Mouse (Mus musculus) left cerebral cortex, adult 18-20 months (tissue): ENCODE results near the gene St5. TPM values are rescaled to one million over a fixed set of nuclear protein-coding genes. Genes with fewer than 3 reads are reported as not detected.

Experiments
- DNase-seq, 2 experiments: peaks; one replicate each; pipeline ENCODE4 v3.0.0; 2021 to 2022; ENCODE audit warnings: low spot score in 2 of 2, mixed read lengths in 1 of 2
- microRNA-seq, 2 experiments: library from miRNA; unstranded; fragments of <30 nt; microRNA quantifications; one replicate each; pipeline ENCODE4 v1.2.0; 2021
- total RNA-seq, 2 experiments: library from RNA; stranded (reverse); gene quantifications; 2 replicates each; pipeline ENCODE4 v1.2.3; 2021

The St5 gene
- total RNA-seq, 2 experiments from 2014 or later, result 17.8 to 21.5 TPM

GRCm38 (mm10) chr7:109507119-109507518 lies 196.3 kb downstream of the St5 start:
- DNase-seq, result no peak

DNA sequence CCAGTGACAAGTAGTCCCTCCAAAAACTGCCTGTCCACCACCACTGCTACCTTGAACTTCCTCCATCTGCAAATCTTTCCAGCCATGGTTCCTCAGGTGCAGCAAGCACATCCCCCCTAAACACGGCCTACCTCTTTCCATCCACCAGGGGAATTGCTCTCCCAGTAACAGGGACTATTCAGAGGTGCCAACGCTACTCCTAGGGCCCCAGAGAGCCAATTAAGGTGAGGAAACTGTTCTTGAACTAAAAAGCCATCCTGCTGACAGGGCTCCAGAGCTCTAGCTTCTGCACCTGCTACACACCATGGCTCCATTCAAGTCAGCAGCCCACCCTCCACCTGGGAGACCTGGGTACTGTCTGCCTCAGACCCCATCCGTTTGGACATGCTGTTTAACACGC lies 205.9 kb downstream of the St5 start:
- DNase-seq, result no peak

- peak; percentile 50 to 63 for DNase-seq
Observed at GRCm38 (mm10) chr7:109493319-109494316, 209.8 kb downstream of the St5 start.

- DNase-seq, result peak; percentile 20 to 26
Observed at GRCm38 (mm10) chr7:109492616-109493318, 210.6 kb downstream of the St5 start.

GRCm38 (mm10) chr7:109484221-109484620 lies 219.2 kb downstream of the St5 start:
- DNase-seq, result no peak

DNA sequence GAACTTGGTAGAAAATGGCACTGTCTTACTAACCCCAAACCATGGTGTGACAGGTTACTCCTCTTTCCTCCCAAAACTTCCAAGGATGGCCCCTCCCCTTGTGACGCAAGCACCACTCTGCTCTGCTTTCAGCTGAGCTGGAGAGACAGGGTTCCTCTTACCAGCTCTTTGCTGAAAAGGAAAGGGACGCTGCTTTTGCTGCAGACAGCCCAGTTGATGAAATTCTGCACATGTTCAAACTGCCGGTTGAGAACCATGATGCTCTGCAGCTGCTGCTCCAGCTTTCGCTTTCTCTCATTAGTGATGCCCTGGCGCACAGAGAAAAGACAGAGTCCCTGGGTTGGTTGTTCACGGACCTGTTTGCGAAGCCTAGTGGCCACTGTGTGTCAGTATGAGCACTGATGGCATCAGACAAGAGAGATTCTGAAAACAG lies 222.6 kb downstream of the St5 start:
- no peak for DNase-seq

DNA sequence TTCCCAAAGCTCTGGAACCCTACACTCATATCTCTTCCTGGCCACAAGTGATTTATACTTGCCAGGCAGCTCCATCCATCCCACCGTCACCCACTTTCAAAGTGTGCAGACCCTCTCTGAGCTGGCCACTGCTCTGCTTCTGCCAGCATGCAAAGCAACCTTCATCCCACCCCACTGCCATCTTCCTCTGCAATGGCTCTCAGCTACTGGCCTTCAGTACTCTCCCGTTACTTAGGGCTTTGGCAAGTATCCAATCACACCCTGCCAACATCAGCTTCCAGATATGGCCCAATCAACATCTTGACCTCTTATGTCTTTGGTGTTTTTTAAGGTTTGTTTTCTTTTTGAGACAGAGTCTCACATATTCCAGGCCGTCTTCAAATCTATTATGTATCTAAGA lies 225.5 kb downstream of the St5 start:
- DNase-seq, result no peak

Small RNA genes within 50 kb of the gene (microRNA-seq; reads per million reads assigned to microRNA genes)
- 0 to 0.42 reads per million in 2 experiments for gene Gm47284

Other genes starting within 250 kb of the St5 start
- gene Trim66, start 195.5 kb downstream of the St5 start, total RNA-seq, result 10 to 100 TPM; 21.5 TPM
- gene Rpl27a, start 184.5 kb downstream of the St5 start, total RNA-seq, result 100 to 1,000 TPM; 147 to 150 TPM
- 1 to 10 TPM; 3.6 to 6.0 TPM for gene Akip1, start 85 bp upstream of the St5 start, total RNA-seq
- gene BC051019, start 20.2 kb upstream of the St5 start, total RNA-seq, result not detected
- not detected for gene Ascl3, start 28.1 kb upstream of the St5 start, total RNA-seq
- gene Tmem9b, start 49.3 kb upstream of the St5 start, total RNA-seq, result 10 to 100 TPM; 91.6 to 93.1 TPM
- 10 to 100 TPM; 82.9 to 87.3 TPM for gene Nrip3, start 78.4 kb upstream of the St5 start, total RNA-seq
- gene Scube2, start 162.1 kb upstream of the St5 start, total RNA-seq, result 1 to 10 TPM in 1 of 2 experiments, under 1 TPM in 1; 0.93 to 1.1 TPM